Mouse (Mus musculus) kidney, postnatal 0 days (tissue): ENCODE results near the gene Epn3. TPM values are rescaled to one million over a fixed set of nuclear protein-coding genes. Genes with fewer than 3 reads are reported as not detected.
A peak's percentile ranks its signal among the peaks of the same experiment; 100 is the strongest.

Experiments
- ATAC-seq: fragments of 200-750 bp; cut with Nextera tagmentation; replicated peaks from 2 replicates; pipeline ENCODE4 v1.8.0; 2017; ENCODE audit warnings: low read depth, moderate number of reproducible peaks, moderate TSS enrichment, moderate library complexity; ENCODE audit not compliant: low FRiP score
- DNase-seq: peaks from one replicate; pipeline ENCODE4 v3.0.0-alpha.2; 2016; ENCODE audit warnings: low spot score
- H3K27ac ChIP-seq: fragments of 300-500 bp; sonication (generic); 2 replicates; pipeline ENCODE4 v1.5.1; 2014; ENCODE audit warnings: mild to moderate bottlenecking
- H3K27me3 ChIP-seq: fragments of 300-500 bp; sonication (generic); 2 replicates; pipeline ENCODE4 v1.6.1; 2014; ENCODE audit warnings: low read length, mixed read lengths; ENCODE audit not compliant: insufficient read depth
- H3K36me3 ChIP-seq: fragments of 300-500 bp; sonication (generic); 2 replicates; pipeline ENCODE4 v1.6.1; 2014; ENCODE audit warnings: low read length, mixed read lengths; ENCODE audit not compliant: insufficient read depth
- H3K4me1 ChIP-seq: fragments of 300-500 bp; sonication (generic); replicated peaks from 2 replicates; pipeline ENCODE4 v1.6.1; 2014; ENCODE audit warnings: antibody characterized with exemption, low read length, mixed read lengths; ENCODE audit not compliant: insufficient read depth
- H3K4me2 ChIP-seq: fragments of 300-500 bp; sonication (generic); 2 replicates; pipeline ENCODE4 v1.6.1; 2014; ENCODE audit warnings: mild to moderate bottlenecking, low read length, moderate library complexity, mixed read lengths
- H3K4me3 ChIP-seq: fragments of 300-500 bp; sonication (generic); replicated peaks from 2 replicates; pipeline ENCODE4 v1.5.1; 2014; ENCODE audit warnings: low read depth, low read length
- H3K9ac ChIP-seq: fragments of 300-500 bp; sonication (generic); 2 replicates; pipeline ENCODE4 v1.6.1; 2014; ENCODE audit warnings: low read depth, low read length
- H3K9me3 ChIP-seq: fragments of 300-500 bp; sonication (generic); replicated peaks from 2 replicates; pipeline ENCODE4 v1.6.1; 2016; ENCODE audit warnings: low read length, inconsistent platforms, mixed read lengths
- CTCF ChIP-seq: IDR thresholded peaks from 2 replicates; pipeline ENCODE4 v1.5.1; 2016; ENCODE audit warnings: antibody characterized with exemption, low read depth, mild to moderate bottlenecking, moderate library complexity
- WGBS: fragments of 180-500 bp; shearing (Covaris S2); extraction: QIAGEN DNeasy Blood & Tissue Kit; methylation state at CpG from one replicate; pipeline ENCODE4 v1.1.7; 2014; 5-methylcytosine and 5-hydroxymethylcytosine counted together
- polyA plus RNA-seq: library from polyadenylated mRNA; unstranded; fragments of >200 nt; fragmentation: Nextera tagmentation; extraction: Ambion mirVana; gene quantifications from 2 replicates; pipeline ENCODE4 v1.2.1, GENCODE M21; 2015

The Epn3 gene
- polyA plus RNA-seq, 1 experiment from 2014 or later, result 37.5 TPM

DNA sequence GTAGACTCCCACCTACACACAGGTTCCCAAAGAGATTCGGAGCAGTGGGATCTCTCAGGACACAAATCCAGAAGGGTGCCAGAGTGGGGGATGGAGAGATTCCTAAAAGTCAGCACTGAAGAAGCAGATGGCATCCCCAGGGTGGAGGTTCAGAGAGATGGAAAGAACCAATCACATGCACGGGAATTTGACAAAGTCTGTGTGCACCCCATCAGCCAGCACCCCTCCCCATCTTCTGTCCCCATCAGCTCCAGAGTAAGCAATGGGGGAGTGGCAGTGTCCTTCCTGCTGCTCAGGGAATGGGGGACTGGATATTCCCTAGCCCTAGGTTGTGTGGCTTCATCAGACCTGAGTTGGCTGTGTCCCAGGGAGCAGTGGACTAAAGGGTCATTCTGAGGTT, 739 bp downstream of the Epn3 start:
- H3K4me2 ChIP-seq, result peak overlapping the region; percentile 65
- no peaks in the 10 kb centered on the region for H3K27me3 ChIP-seq
- peak overlapping the region; percentile 93 for H3K27ac ChIP-seq
- no peak for DNase-seq
- peak overlapping the region; percentile 44 for H3K4me3 ChIP-seq
- no peak for TF ChIP-seq CTCF
- H3K9me3 ChIP-seq, result no peaks in the 10 kb centered on the region
- ATAC-seq, result no peak; the same call in 1 of the 2 replicates
- peaks cover 8% of the 10 kb centered on the region; the same call in 1 of the 2 replicates for H3K4me1 ChIP-seq
- peaks cover 9% of the 10 kb centered on the region; the same call in 1 of the 2 replicates for H3K36me3 ChIP-seq
- WGBS, result 0% methylated on average over 2 of the region's 2 CpGs
- peak overlapping the region; percentile 73 for H3K9ac ChIP-seq

DNA sequence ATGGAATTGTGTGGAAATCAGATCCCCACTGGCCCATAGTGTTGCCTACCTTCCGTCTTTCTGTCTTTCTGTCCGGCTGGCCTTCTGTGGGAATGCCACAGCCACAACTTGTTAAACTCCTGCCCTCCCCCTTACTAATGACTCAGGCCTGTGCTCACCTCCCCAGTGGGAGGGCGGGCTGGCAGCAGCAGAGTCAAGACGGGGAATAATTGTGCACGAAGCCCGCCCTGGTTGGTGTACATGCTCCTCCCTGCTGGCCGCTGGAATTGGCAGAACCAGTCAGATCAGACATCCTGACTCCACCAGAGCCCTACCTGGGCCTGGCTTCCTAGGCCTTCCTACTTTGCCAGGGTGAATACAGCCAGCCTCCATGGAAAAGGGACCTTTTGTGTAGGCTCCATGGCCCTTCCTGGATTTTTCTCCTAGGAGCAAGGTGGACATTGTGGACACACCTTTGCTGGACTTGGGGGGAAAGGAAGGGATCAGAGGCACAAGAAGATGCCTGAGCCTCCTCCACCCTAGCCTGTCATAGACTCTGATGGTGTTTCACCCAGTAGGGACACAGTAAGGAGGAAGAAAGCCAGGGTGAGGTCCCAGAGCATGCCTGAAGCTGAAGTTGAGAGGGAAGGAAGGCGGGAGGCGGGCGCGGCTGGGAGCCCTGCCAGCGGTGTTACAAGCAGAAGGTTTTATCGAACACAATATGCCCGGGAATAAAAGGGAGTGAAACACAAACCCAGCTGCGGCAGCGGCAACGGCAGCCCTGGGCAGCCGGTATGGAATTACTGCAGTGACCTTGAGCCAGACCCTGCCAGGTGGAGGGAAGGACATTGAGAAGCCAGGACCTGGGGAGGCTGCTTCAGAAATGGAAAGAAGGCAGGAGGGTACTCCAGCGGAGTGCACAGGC, 1.4 kb downstream of the Epn3 start:
- no peak for TF ChIP-seq CTCF
- Histone ChIP-seq H3K27me3 (no peaks in the 10 kb centered on the region), H3K9me3 (no peaks in the 10 kb centered on the region), H3K4me2 (peak overlapping the region; percentile 65), H3K36me3 (peaks cover 13% of the 10 kb centered on the region; the same call in 1 of the 2 replicates), H3K27ac (peak overlapping the region; percentile 93), H3K9ac (peak overlapping the region; percentile 73), H3K4me3 (peak overlapping the region; percentile 44), H3K4me1 (peaks cover 11% of the 10 kb centered on the region; the same call in 1 of the 2 replicates)
- DNase-seq (peak; percentile 61), ATAC-seq (peak; percentile 42)
- 13% methylated on average over 19 of the region's 19 CpGs for WGBS

- H3K4me2 ChIP-seq, result no peak overlapping the region
- H3K27me3 ChIP-seq, result no peaks in the 10 kb centered on the region
- DNase-seq, result peak; percentile 15
- no peak for ATAC-seq
- H3K4me3 ChIP-seq, result no peak overlapping the region
- H3K4me1 ChIP-seq, result peaks cover 13% of the 10 kb centered on the region
- H3K36me3 ChIP-seq, result peaks cover 13% of the 10 kb centered on the region; the same call in 1 of the 2 replicates
- no peak for TF ChIP-seq CTCF
- WGBS, result 71% methylated on average over 3 of the region's 3 CpGs
- no peak overlapping the region for H3K9ac ChIP-seq
- no peak overlapping the region for H3K27ac ChIP-seq
- H3K9me3 ChIP-seq, result no peaks in the 10 kb centered on the region
Measured at GRCm38 (mm10) chr11:94495415-94495814, 4.4 kb downstream of the Epn3 start.

- no peak overlapping the region for H3K9ac ChIP-seq
- no peak for TF ChIP-seq CTCF
- peak overlapping the region; percentile 69 for H3K4me2 ChIP-seq
- 64% methylated on average over 7 of the region's 7 CpGs for WGBS
- H3K4me1 ChIP-seq, result peaks cover 7% of the 10 kb centered on the region; the same call in 1 of the 2 replicates
- no peak overlapping the region for H3K27ac ChIP-seq
- peaks cover 13% of the 10 kb centered on the region; the same call in 1 of the 2 replicates for H3K36me3 ChIP-seq
- no peaks in the 10 kb centered on the region for H3K27me3 ChIP-seq
- no peak overlapping the region for H3K4me3 ChIP-seq
- ATAC-seq (no peak), DNase-seq (no peak)
- H3K9me3 ChIP-seq, result no peaks in the 10 kb centered on the region
Measured at GRCm38 (mm10) chr11:94491749-94492099, 8.1 kb downstream of the Epn3 start.

DNA sequence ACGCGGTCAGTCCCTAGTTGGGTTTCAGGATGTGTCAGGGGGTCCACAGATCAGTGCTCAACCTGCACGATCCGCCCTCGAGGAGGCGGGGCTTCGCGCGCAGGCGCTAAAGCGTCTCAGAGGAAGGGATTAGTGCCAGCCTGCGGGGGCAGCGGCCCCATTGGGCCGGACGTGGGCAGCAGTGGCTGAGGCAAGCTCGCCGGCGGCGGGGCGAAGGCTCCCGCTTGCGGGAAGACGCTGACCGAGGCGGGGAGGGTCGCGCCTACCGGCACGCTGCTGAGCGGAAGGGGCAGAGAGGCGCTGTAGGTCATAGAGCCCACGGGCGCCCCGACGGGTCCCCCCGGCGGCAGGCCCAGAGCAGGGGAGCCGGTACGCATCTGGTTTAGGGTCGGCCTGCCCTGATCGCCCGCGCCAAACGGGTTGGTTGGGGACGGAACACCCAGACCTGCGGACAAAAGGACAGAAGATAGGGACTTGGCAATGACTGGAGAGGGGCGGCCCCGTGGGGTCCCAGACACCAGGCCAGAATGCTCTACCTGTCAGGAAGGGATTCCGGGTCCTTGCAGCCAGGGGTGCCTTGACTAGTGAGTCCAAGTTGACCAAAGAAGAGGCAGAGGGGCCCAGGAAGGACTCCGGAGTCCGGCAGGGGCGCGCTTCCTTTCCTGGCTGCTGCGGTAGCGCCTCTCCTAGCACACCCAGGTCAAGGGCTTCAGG, 8.6 kb downstream of the Epn3 start:
- Histone ChIP-seq H3K4me3 (peak overlapping the region; percentile 36), H3K4me2 (peak overlapping the region; percentile 69), H3K9me3 (no peaks in the 10 kb centered on the region), H3K27ac (no peak overlapping the region), H3K27me3 (no peaks in the 10 kb centered on the region), H3K4me1 (peaks cover 7% of the 10 kb centered on the region; the same call in 1 of the 2 replicates), H3K36me3 (peaks cover 11% of the 10 kb centered on the region; the same call in 1 of the 2 replicates), H3K9ac (peak overlapping the region; percentile 46)
- ATAC-seq (0 out of 2 replicates have a peak, but pooled peaks have one; percentile 38), DNase-seq (peak; percentile 73)
- TF ChIP-seq CTCF, result peak; percentile 16; the same call in 1 of the 2 replicates
- WGBS, result 12% methylated on average over 52 of the region's 55 CpGs

- WGBS, result 29% methylated on average over 4 of the region's 4 CpGs
- DNase-seq (no peak), ATAC-seq (0 out of 2 replicates have a peak, but pooled peaks have one; percentile 9)
- Histone ChIP-seq H3K4me1 (peaks cover 7% of the 10 kb centered on the region; the same call in 1 of the 2 replicates), H3K27ac (no peak overlapping the region), H3K36me3 (peaks cover 10% of the 10 kb centered on the region; the same call in 1 of the 2 replicates), H3K27me3 (peaks cover 2% of the 10 kb centered on the region; the same call in 1 of the 2 replicates), H3K4me3 (no peak overlapping the region), H3K9ac (no peak overlapping the region), H3K9me3 (no peaks in the 10 kb centered on the region), H3K4me2 (no peak overlapping the region)
- TF ChIP-seq CTCF, result no peak
Measured at GRCm38 (mm10) chr11:94489745-94490144, 10.0 kb downstream of the Epn3 start.
